Mouse (Mus musculus) pancreas, adult 10 weeks (tissue): ENCODE measurements around the gene Zbtb2. TPM values are rescaled to one million over a fixed set of nuclear protein-coding genes. Genes with fewer than 3 reads are reported as not detected.

ENCODE experiments used
- polyA plus RNA-seq: library from polyadenylated mRNA; stranded (reverse); fragments of 350-450 nt; fragmentation: Illumina TruSeq; extraction: RNeasy Lipid Tissue Mini Kit (QIAGEN cat#74804); gene quantifications from one replicate; pipeline ENCODE4 v1.2.3, GENCODE M21; 2015; ENCODE audit warnings: low read depth, low replicate concordance; ENCODE audit not compliant: insufficient read depth

Zbtb2 gene
- polyA plus RNA-seq, result 1.7 TPM

DNA sequence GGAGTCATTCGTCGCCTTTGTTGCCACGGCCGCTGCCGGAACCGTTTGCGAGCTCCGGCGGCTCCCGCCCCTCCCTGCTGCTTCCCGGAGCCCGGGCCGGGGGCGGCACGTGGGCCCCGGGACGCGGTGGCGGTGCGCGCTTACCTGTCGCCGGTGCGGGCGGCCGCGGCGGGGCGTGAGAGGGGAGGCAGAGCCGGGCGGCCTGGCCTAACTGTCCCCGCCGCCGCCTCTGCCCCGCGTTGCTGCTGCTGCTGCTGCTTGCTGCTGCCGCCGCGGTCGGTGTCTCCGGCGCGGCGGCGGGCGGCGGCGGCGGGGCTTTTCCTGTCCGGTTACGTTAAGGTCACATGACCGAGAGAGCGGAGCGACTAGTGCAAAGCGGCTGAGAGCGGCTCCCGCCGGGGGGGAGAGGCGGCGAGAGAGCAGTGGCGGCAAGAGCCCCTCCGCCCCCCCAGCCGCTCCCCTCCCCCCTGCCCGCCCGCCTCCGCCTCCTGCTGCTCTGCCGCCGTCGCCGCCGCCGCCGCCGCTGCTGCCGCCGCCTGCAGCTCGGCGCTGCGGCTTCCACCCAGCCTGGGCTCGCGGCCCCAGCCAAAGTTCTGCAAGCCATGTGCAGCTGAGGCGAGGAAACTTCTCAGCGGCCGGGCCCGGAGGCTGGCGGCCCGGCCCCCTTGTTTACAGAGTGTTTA, at the start of gene Zbtb2:
TSS of gene Zbtb2 (minus strand) at position 408 of the 683 bp plus-strand sequence.

DNA sequence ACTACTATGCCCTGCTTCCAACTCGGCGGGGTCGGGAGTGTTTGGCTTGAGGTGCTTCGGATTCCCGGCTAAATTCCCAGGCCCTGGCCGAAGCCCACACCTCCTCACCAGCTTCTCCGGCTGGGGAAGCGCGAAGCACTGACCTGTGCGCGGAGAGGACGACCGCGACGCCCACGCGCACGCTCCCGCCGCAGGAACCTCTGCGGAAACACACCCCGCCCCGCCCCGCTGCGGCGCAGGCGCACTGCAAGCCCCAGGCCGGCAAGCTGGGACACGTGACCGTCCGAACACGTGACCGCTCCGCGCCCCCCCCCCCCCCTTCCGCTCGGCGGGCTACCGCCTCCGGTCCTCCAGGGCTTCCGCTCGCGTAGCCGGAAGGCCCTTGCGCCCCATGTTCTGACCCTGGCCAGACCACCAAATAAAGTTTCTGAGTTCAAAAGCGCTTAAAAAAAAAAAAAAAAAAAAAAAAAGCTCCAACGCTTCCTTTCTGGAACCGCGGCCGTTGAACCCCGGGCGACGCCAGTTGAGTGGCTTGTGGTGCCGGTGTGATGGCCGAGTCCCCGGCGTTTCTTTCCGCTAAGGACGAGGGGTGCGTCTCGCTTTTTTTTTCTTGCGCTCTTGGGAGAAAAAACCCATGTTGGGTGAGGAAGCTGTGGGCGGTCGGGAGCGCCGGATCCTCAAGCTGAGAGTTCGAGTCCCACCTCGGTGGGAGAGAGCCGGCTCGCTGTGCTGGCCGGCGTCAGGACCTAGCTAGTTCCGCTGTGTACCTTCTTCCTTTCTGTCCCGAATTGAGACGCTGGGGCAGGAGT, 44.4 kb upstream of the Zbtb2 start, which contains the start of the genes Rmnd1 and Armt1:
TSS of gene Rmnd1 (minus strand) at position 266 of the 809 bp plus-strand sequence.
TSS of gene Armt1 (plus strand) at position 345 of the 809 bp plus-strand sequence.

Other genes with a start within 250 kb of the Zbtb2 start
- 9.0 TPM for gene Akap12, start 121.7 kb downstream of the Zbtb2 start, polyA plus RNA-seq
- 13.0 TPM for gene Rmnd1, start 44.3 kb upstream of the Zbtb2 start, polyA plus RNA-seq
- gene Armt1, start 44.4 kb upstream of the Zbtb2 start, polyA plus RNA-seq, result 5.0 TPM
- gene Ccdc170, start 94.4 kb upstream of the Zbtb2 start, polyA plus RNA-seq, result 0.48 TPM
- 1.7 TPM for gene Esr1, start 223.5 kb upstream of the Zbtb2 start, polyA plus RNA-seq